Mouse (Mus musculus): ENCODE measurements around the gene Olfr1162.
"Not testable (repeated sequence)": the region's sequence is repeated elsewhere in the genome, so short reads cannot be mapped to it uniquely, and the experiment has no call there.

Olfr1162 gene

DNA sequence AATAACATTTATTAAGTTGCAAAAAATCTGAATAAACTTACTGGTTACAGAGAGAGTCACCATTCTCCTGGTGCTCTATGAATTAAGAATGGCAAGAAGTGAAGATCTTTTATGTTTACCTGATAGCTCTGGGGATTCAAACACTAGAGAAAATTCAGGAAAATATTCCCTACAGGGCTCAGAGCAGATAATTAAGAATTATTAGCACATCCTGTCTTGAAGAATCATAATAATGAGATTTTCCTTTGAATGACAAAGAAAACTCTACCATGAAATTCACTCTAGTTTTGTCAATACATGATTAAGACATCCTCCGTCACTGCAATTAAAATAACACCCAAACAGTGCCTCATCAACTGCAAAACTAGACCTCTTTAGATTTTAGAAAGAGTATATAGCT lies at the start of gene Olfr1162:
Gene Olfr1162 (minus strand): TSS at position 101 of the 400 bp plus-strand sequence.
- no peak for DNase-seq (ENCODE audit: low spot score)

DNA sequence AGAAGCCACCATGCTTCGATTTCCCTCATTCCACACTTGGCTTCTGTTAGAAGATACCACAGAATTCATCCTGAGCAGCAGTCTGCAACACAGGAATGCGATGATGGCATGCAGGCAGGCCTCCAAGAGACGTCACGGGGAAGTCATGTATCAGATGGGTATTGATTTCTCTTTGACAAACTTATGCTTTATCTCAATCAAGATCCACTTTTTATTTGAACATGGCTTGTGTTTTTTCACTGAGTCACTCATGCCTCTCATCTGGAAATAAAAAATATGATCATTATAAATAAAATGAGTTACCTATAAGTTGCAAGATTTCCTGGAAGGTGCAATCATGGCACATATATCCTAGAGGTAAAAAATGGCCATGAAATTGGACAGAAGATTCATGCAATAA lies 42.9 kb upstream of the Olfr1162 start, which contains the start of gene Olfr1164:
Gene Olfr1164 (minus strand): TSS at position 101 of the 400 bp plus-strand sequence.
- no peak for DNase-seq (ENCODE audit: low spot score)

DNA sequence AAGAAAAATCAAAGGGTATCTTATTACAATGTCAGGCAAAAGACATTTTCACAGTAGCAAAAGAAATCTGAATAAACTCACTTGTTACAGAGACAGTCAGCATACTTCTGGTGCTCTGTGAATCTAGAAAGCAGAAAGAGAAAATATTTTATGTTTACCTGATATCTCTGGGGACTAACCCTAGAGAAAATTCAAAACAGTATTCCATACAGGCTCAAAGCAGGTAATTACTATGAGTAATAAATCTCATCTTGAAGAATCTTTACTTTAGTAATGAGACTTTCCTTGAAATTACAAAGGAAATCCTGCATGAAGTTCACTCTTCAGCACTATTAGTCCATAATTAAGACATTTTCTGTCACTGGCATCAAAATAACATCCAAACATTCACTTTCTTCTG lies 20.8 kb upstream of the Olfr1162 start, which contains the start of gene Olfr1163:
Gene Olfr1163 (minus strand): TSS at position 101 of the 400 bp plus-strand sequence.
- no peak for DNase-seq (ENCODE audit: low spot score)

DNA sequence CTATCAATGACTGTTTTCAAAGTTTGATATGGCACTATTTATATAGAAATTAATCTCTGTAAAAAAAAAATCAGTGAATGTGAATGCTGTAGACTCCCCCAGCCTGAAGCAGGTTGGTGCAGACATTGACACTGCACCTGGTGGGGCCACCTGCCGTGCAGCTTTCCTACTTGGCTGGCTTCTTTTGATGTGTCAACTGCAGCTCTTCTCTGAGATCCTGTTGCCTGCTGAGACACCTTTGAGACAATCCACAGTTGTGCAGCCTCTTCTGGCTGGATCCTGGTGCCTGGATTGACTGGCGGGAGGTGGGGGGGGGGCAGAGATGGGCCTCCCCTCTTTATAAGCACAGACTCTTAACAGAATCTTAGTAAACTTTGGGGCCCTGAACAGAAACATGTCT lies 12.7 kb upstream of the Olfr1162 start:
- no peak for DNase-seq (ENCODE audit: low spot score)

DNA sequence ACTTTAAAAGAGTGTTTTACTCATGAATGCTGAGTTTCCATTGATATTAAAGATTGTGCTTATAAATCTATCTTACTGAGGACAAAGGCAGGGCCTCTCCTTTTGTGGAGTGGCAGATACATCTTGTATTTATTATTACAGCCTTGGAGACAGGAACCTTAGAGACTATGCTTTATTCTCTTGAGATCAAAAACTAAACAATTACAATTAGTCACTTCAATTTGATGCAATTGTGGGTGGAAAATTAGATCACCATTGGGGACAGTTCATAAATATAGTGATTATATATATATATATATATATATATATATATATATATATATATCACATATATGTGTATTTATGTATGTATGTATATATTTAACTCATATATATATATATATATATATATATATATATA lies 13.3 kb downstream of the Olfr1162 start, which contains the start of gene Olfr73:
Gene Olfr73 (minus strand): TSS at position 101 of the 400 bp plus-strand sequence.
- no peak for DNase-seq (ENCODE audit: low spot score)

DNA sequence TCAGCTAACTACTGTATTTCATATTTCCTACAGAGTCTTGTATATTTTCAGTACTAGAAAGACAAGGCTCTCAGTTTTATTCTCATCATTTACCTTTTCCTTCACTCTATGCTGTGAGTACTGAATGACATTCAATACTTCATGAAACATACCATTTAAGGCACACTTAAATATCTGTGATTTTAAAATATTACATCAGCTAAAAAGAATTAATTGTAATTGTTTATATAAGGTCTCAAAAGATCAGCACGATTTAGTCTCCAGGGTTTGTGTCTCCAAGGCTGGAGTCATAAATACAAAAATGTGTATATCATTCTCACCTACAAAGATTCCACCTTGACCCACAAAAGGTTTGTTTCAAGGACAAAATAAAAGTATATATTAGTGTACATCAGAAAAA lies 28.5 kb downstream of the Olfr1162 start, which contains the start of gene Olfr1161:
Gene Olfr1161 (plus strand): TSS at position 301 of the 400 bp plus-strand sequence.
- not testable (repeated sequence) for DNase-seq (ENCODE audit: low spot score)

DNA sequence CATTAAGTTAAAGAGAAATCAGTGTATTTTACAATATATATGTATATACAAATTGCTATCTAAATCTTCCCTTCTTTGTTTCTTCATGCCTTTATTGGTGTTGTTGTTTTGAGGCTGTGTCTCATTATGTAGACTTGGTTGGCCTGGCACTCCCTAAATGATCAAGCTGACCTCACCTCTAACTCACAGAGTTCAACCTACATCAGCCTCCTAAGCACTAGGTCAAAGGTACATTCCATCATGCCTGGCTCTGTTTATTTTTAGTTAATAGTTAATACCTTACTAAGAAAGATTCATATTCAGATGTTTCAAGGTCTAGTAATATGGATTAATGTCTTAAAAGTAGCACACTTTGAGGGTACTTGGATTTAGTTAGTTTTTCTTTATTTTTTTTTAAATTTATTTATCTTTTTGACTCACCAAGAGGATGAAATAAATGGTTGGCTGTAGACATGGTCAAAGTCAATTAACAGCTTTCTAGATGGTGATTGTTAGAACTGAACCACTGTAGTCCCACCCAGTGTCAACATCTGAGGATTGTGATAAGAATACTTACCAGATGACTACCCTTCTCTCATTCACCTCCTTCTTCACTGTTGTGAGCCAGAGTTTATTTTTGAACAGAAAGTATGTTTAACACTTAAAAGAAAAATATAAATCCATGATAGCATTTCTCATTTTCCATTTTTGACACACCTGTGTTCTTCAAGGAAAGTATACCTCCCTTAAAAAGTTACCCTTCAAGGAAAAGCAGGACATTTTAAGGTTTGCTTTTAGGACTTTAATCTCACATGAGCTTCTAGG lies 43.2 kb downstream of the Olfr1162 start, which contains the start of gene Olfr1160:
Gene Olfr1160 (minus strand): TSS at position 754 of the 804 bp plus-strand sequence.
- DNase-seq (ENCODE audit: low spot score) = no peak

Data from embryo, embryonic 10 days (tissue).